Mouse (Mus musculus): ENCODE measurements around the gene Lrrc32.

- TF ChIP-seq CTCF (IDR thresholded peaks at IDR 0.05; ENCODE audit: low read depth, low read length) (no peak), POLR2A (IDR thresholded peaks at IDR 0.05; ENCODE audit: extremely low read depth, insufficient read depth, low read length) (no peak)
Observed at GRCm38 (mm10) chr7:98491451-98492200, 2.5 kb downstream of the Lrrc32 start.

All from liver, adult 2 months (tissue).